Mouse (Mus musculus) kidney, adult 2 months (tissue): ENCODE measurements at regions not wholly inside any gene's neighbourhood (a gene's known extent, or its start where the extent isn't known, plus 50 kb on each side); places are given as distances from the start of the nearest gene placed in this dataset.

ENCODE experiments used
- DNase-seq: peaks from one replicate; pipeline ENCODE4 v3.0.0; 2021
- H3K27ac ChIP-seq: fragments of 200-500 bp; 2 replicates; pipeline ENCODE4 v1.5.1; 2012; ENCODE audit warnings: low read depth, low read length, control low read depth, inconsistent platforms; ENCODE audit not compliant: insufficient read depth
- H3K27me3 ChIP-seq: fragments of 200-500 bp; replicated peaks from 2 replicates; pipeline ENCODE4 v1.6.1; 2012; ENCODE audit warnings: mild to moderate bottlenecking, moderate library complexity, low read length, inconsistent platforms; ENCODE audit not compliant: control insufficient read depth, insufficient read depth
- H3K36me3 ChIP-seq: fragments of 200-500 bp; 2 replicates; pipeline ENCODE4 v1.6.1; 2012; ENCODE audit warnings: mild to moderate bottlenecking, moderate library complexity, low read length, inconsistent platforms; ENCODE audit not compliant: control insufficient read depth, insufficient read depth
- H3K4me1 ChIP-seq: fragments of 200-500 bp; 2 replicates; pipeline ENCODE4 v1.6.1; 2011; ENCODE audit warnings: low read length; ENCODE audit not compliant: control insufficient read depth, insufficient read depth
- H3K4me3 ChIP-seq: fragments of 200-500 bp; 2 replicates; pipeline ENCODE4 v1.5.1; 2011; ENCODE audit warnings: mild to moderate bottlenecking, low read depth, low read length, control low read depth; ENCODE audit not compliant: insufficient read depth
- CTCF ChIP-seq: fragments of 200-500 bp; conservative IDR thresholded peaks from 2 replicates; pipeline ENCODE4 v1.5.1; 2011; ENCODE audit warnings: low read depth, mild to moderate bottlenecking, control low read depth, low read length, moderate library complexity, mixed read lengths; ENCODE audit not compliant: insufficient read depth, insufficient read length
- POLR2A ChIP-seq: fragments of 200-500 bp; IDR thresholded peaks from one replicate; pipeline ENCODE4 v1.6.1; 2011; ENCODE audit warnings: low read depth, low read length, control low read depth
- WGBS: fragments of 180-500 bp; shearing (Covaris S2); methylation state at CpG from one replicate; pipeline ENCODE4 v1.1.7; 2018; 5-methylcytosine and 5-hydroxymethylcytosine counted together

GRCm38 (mm10) chr8:7011881-7012280 lies 1649.2 kb downstream of the Efnb2 start:
- Histone ChIP-seq H3K4me1 (peaks cover 2% of the 10 kb centered on the region; the same call in 1 of the 2 replicates), H3K27me3 (no peaks in the 10 kb centered on the region), H3K27ac (no peak overlapping the region), H3K36me3 (no peaks in the 10 kb centered on the region), H3K4me3 (no peak overlapping the region)
- WGBS, result 36% methylated on average over 5 of the region's 5 CpGs
- DNase-seq, result no peak
- TF ChIP-seq CTCF (no peak), POLR2A (no peak)

- Histone ChIP-seq H3K27me3 (no peaks in the 10 kb centered on the region), H3K27ac (no peak overlapping the region), H3K4me1 (no peaks in the 10 kb centered on the region), H3K4me3 (no peak overlapping the region), H3K36me3 (no peaks in the 10 kb centered on the region)
- no peak for DNase-seq
- TF ChIP-seq POLR2A (no peak), CTCF (no peak)
- WGBS, result 83% methylated on average over 2 of the region's 2 CpGs
These were observed 1669.5 kb downstream of the Efnb2 start for GRCm38 (mm10) chr8:6991516-6991915.

GRCm38 (mm10) chr8:6989359-6990095 lies 1671.5 kb downstream of the Efnb2 start:
- no peaks in the 10 kb centered on the region for H3K4me1 ChIP-seq
- DNase-seq, result no peak
- TF ChIP-seq POLR2A (no peak), CTCF (no peak)
- H3K36me3 ChIP-seq, result no peaks in the 10 kb centered on the region
- H3K27me3 ChIP-seq, result no peaks in the 10 kb centered on the region
- H3K4me3 ChIP-seq, result no peak overlapping the region
- WGBS, result 72% methylated on average over 3 of the region's 3 CpGs
- H3K27ac ChIP-seq, result no peak overlapping the region

- TF ChIP-seq POLR2A, result no peak
- TF ChIP-seq CTCF, result no peak
- DNase-seq, result no peak
- Histone ChIP-seq H3K36me3 (no peaks in the 10 kb centered on the region), H3K27ac (no peak overlapping the region), H3K4me1 (no peaks in the 10 kb centered on the region), H3K27me3 (no peaks in the 10 kb centered on the region), H3K4me3 (no peak overlapping the region)
These were observed 1687.1 kb downstream of the Efnb2 start for GRCm38 (mm10) chr8:6973961-6974360.

GRCm38 (mm10) chr8:6963006-6963799 lies 1697.8 kb downstream of the Efnb2 start:
- Histone ChIP-seq H3K36me3 (no peaks in the 10 kb centered on the region), H3K4me1 (no peaks in the 10 kb centered on the region), H3K27ac (no peak overlapping the region), H3K4me3 (no peak overlapping the region), H3K27me3 (no peaks in the 10 kb centered on the region)
- TF ChIP-seq CTCF, result no peak
- TF ChIP-seq POLR2A, result no peak
- 58% methylated on average over 4 of the region's 4 CpGs for WGBS
- peak; percentile 9 for DNase-seq

- H3K4me1 ChIP-seq, result no peaks in the 10 kb centered on the region
- H3K4me3 ChIP-seq, result no peak overlapping the region
- no peak for TF ChIP-seq POLR2A
- no peak for TF ChIP-seq CTCF
- H3K27me3 ChIP-seq, result no peaks in the 10 kb centered on the region
- DNase-seq, result no peak
- 86% methylated on average over 5 of the region's 5 CpGs for WGBS
- H3K36me3 ChIP-seq, result no peaks in the 10 kb centered on the region
- no peak overlapping the region for H3K27ac ChIP-seq
These were observed 1703.0 kb downstream of the Efnb2 start for GRCm38 (mm10) chr8:6958086-6958485.

- WGBS, result 88% methylated on average over 7 of the region's 7 CpGs
- H3K4me1 ChIP-seq, result no peaks in the 10 kb centered on the region
These were observed 1706.8 kb downstream of the Efnb2 start for GRCm38 (mm10) chr8:6954251-6954650.

More at GRCm38 (mm10) chr8:6954251-6954650, 1706.8 kb downstream of the Efnb2 start:
- DNase-seq, result no peak
- no peak for TF ChIP-seq CTCF
- no peak for TF ChIP-seq POLR2A
- Histone ChIP-seq H3K36me3 (no peaks in the 10 kb centered on the region), H3K27me3 (no peaks in the 10 kb centered on the region), H3K4me3 (no peak overlapping the region), H3K27ac (no peak overlapping the region)
